Mouse (Mus musculus) midbrain, embryonic 15.5 days (tissue): Measurements from ENCODE around the gene Cacna1c. TPM values are rescaled to one million over a fixed set of nuclear protein-coding genes. Genes with fewer than 3 reads are reported as not detected.
A peak's percentile ranks its signal among the peaks of the same experiment; 100 is the strongest.

ENCODE experiments used
- ATAC-seq: fragments of 200-750 bp; cut with Nextera tagmentation; replicated peaks from 2 replicates; pipeline ENCODE4 v1.8.0; 2017; ENCODE audit warnings: moderate TSS enrichment
- H3K27ac ChIP-seq: fragments of 300-500 bp; sonication (generic); 2 replicates; pipeline ENCODE4 v1.5.1; 2015; ENCODE audit warnings: mild to moderate bottlenecking, inconsistent platforms
- H3K27me3 ChIP-seq: fragments of 300-500 bp; sonication (generic); replicated peaks from 2 replicates; pipeline ENCODE4 v1.6.1; 2015; ENCODE audit warnings: inconsistent platforms
- H3K36me3 ChIP-seq: fragments of 300-500 bp; sonication (generic); replicated peaks from 2 replicates; pipeline ENCODE4 v1.6.1; 2015; ENCODE audit warnings: inconsistent platforms
- H3K4me1 ChIP-seq: fragments of 300-500 bp; sonication (generic); 2 replicates; pipeline ENCODE4 v1.6.1; 2015; ENCODE audit warnings: inconsistent platforms
- H3K4me2 ChIP-seq: fragments of 300-500 bp; sonication (generic); 2 replicates; pipeline ENCODE4 v1.6.1; 2015; ENCODE audit warnings: inconsistent platforms, mild to moderate bottlenecking, moderate library complexity
- H3K4me3 ChIP-seq: fragments of 300-500 bp; sonication (generic); 2 replicates; pipeline ENCODE4 v1.5.1; 2015; ENCODE audit warnings: mild to moderate bottlenecking, inconsistent platforms
- H3K9ac ChIP-seq: fragments of 300-500 bp; sonication (generic); 2 replicates; pipeline ENCODE4 v1.6.1; 2015; ENCODE audit warnings: mild to moderate bottlenecking, inconsistent platforms
- H3K9me3 ChIP-seq: fragments of 300-500 bp; sonication (generic); 2 replicates; pipeline ENCODE4 v1.6.1; 2016; ENCODE audit warnings: inconsistent platforms
- WGBS: fragments of 180-500 bp; shearing (Covaris S2); methylation state at CpG from one replicate; pipeline ENCODE4 v1.1.7; 2015; ENCODE audit warnings: mixed read lengths; 5-methylcytosine and 5-hydroxymethylcytosine counted together
- polyA plus RNA-seq: library from polyadenylated mRNA; unstranded; fragments of >200 nt; fragmentation: Nextera tagmentation; extraction: Ambion mirVana; gene quantifications from 2 replicates; pipeline ENCODE4 v1.2.1, GENCODE M21; 2015

Cacna1c gene
- polyA plus RNA-seq, 1 experiment from 2014 or later, result 7.9 TPM

DNA sequence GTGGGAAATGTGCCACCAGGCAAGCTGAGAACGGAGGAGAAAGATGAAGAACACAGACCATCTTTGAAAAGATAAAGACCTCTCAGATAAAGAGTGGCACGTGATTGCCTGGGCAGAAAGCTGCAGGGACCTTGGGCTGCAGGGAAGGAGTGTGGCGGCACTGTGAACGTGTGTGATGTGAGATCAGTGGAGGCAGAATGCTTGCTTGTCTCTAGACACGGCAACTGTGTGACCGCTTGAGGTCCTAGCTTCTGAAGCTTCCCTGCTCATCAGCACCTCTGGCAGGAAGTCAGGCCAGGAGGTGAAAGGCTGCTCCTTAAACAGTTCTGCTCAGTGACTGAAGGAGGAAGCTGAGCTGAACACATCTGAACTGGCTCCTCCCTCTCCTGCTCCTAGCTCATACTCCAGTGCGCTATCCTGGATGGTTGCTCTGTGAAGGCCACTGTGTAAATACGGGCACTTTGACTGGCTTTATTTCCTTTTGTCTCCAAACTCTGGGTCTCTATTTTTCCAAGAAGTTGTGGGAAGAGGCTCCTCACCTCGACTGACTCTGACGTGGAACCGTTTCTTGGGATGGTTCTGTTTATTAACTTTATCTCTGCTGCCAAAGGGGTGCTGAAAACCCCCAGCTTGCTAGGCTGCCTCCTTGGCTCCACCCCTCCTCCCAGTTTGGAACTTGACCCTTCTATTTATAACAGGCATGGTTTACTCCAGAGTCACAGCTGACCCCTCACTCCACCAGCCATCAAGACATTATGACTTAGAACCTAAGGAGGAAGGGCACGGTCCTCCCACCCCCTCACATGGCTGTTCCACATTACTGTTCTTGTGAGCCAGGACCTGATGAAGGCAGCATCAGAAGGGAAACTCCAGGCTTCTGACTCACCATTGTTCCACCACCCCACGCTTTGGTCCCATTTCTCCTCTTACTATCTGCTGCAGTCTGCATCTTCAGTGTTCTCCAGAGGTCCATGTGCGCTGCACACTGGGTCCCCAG, 357.0 kb downstream of the Cacna1c start:
- H3K27ac ChIP-seq, result no peak overlapping the region
- H3K36me3 ChIP-seq, result no peaks in the 10 kb centered on the region
- H3K9ac ChIP-seq, result no peak overlapping the region
- ATAC-seq, result no peak
- 68% methylated on average over 14 of the region's 14 CpGs for WGBS
- no peak overlapping the region for H3K4me2 ChIP-seq
- peaks cover 18% of the 10 kb centered on the region for H3K4me1 ChIP-seq
- no peak overlapping the region for H3K4me3 ChIP-seq
- H3K27me3 ChIP-seq, result no peaks in the 10 kb centered on the region
- no peaks in the 10 kb centered on the region for H3K9me3 ChIP-seq

DNA sequence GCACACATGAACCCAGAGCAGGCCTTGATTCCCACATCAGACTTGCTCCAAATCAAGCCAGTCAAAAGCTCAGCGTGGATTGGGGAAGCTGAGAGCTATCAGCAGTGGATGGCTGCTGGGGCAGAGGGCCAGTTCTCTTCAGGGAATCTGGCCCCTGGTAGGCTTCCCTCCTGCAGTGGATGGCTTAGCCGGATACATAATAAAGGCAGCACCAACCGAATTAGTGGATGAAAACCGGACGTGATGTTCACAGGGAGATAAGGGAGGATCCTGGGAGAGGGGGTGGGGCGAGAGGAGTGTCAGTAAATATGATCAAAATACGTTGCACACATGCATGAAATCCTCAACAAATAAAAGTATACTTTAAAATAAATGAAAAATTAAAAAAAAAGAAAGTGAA, 359.5 kb downstream of the Cacna1c start:
- H3K9me3 ChIP-seq, result no peaks in the 10 kb centered on the region
- no peak overlapping the region for H3K4me2 ChIP-seq
- H3K27ac ChIP-seq, result 0 out of 2 replicates have a peak overlapping the region, but pooled peaks have one; percentile 33
- H3K27me3 ChIP-seq, result no peaks in the 10 kb centered on the region
- H3K4me3 ChIP-seq, result no peak overlapping the region
- H3K4me1 ChIP-seq, result peaks cover 13% of the 10 kb centered on the region
- no peak for ATAC-seq
- 12% methylated on average over 7 of the region's 7 CpGs for WGBS
- H3K9ac ChIP-seq, result no peak overlapping the region
- H3K36me3 ChIP-seq, result no peaks in the 10 kb centered on the region

DNA sequence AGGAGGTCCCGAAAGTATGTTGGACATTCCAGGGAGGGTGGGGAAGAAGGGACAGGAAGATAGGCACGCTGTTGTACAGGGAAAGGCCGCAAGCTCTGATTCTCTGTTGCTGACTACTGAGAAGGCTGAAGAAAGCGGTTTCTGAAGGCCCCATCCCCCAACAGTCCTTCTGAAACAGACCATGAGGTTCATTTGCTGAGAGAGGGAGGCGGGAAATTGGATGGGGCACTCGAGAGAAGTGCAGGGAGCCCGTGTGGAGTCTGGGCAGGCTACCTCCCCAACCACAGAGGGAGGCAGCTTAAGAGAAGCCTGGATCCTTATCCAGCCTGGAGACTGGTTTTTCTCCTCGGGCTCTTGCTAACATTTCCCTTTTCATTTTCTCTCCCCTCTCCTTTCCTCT, 362.2 kb downstream of the Cacna1c start:
- Histone ChIP-seq H3K27ac (no peak overlapping the region), H3K27me3 (no peaks in the 10 kb centered on the region), H3K4me3 (no peak overlapping the region), H3K9ac (no peak overlapping the region), H3K9me3 (no peaks in the 10 kb centered on the region), H3K4me2 (no peak overlapping the region), H3K4me1 (peaks cover 10% of the 10 kb centered on the region), H3K36me3 (no peaks in the 10 kb centered on the region)
- 57% methylated on average over 8 of the region's 8 CpGs for WGBS
- no peak for ATAC-seq

DNA sequence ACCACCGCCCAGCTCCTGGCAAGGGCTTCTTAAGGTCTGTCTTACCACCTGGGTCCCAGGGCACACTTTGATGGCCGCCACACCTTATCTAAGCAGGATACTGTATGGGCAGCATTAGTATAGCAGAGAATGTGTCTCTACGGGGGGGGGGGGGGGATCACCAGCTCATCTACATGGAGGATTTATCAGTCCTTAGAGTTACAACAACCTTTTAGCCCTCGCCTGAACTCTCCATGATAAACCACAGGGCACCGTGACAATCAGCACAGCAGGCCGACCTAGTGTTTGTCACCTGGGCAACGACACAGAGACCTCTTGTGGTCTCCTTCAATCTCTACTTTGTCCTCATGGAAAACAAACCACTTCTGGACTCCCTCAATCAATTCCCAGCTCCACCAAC, 363.2 kb downstream of the Cacna1c start:
- no peak overlapping the region for H3K4me2 ChIP-seq
- H3K4me3 ChIP-seq, result no peak overlapping the region
- no peak for ATAC-seq
- peaks cover 10% of the 10 kb centered on the region for H3K4me1 ChIP-seq
- H3K27me3 ChIP-seq, result no peaks in the 10 kb centered on the region
- no peaks in the 10 kb centered on the region for H3K36me3 ChIP-seq
- no peak overlapping the region for H3K9ac ChIP-seq
- 74% methylated on average over 7 of the region's 7 CpGs for WGBS
- no peak overlapping the region for H3K27ac ChIP-seq
- no peaks in the 10 kb centered on the region for H3K9me3 ChIP-seq

GRCm38 (mm10) chr6:118832616-118833015, 363.6 kb downstream of the Cacna1c start:
- H3K36me3 ChIP-seq, result no peaks in the 10 kb centered on the region
- no peak overlapping the region for H3K4me2 ChIP-seq
- H3K9ac ChIP-seq, result no peak overlapping the region
- 90% methylated on average over 2 of the region's 2 CpGs for WGBS
- H3K27ac ChIP-seq, result no peak overlapping the region
- peaks cover 13% of the 10 kb centered on the region for H3K4me1 ChIP-seq
- H3K9me3 ChIP-seq, result no peaks in the 10 kb centered on the region
- no peak overlapping the region for H3K4me3 ChIP-seq
- no peaks in the 10 kb centered on the region for H3K27me3 ChIP-seq
- ATAC-seq, result no peak

DNA sequence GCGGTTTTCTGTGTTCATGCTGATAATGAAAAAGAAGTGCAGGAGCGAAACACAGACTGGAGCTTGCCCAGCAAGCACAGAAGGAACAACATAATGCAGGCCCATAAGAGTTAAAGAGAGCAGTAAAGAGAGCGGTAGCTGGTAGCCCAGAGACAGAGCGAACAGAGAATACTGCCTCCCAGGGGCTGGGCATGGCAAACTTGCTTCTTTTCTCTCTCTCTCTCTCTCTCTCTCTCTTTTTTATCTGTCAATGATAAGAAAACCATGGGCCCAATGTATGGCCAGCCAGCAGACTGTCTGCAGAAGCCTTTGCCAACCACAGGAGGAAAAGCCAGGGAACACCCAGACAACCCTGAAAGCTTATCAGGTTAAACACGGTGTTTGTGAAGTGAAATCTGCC, 365.4 kb downstream of the Cacna1c start:
- Histone ChIP-seq H3K4me3 (no peak overlapping the region), H3K4me1 (peaks cover 7% of the 10 kb centered on the region), H3K9me3 (no peaks in the 10 kb centered on the region), H3K9ac (no peak overlapping the region), H3K4me2 (no peak overlapping the region), H3K36me3 (no peaks in the 10 kb centered on the region), H3K27me3 (no peaks in the 10 kb centered on the region), H3K27ac (no peak overlapping the region)
- no peak for ATAC-seq
- WGBS, result 80% methylated on average over 5 of the region's 5 CpGs

DNA sequence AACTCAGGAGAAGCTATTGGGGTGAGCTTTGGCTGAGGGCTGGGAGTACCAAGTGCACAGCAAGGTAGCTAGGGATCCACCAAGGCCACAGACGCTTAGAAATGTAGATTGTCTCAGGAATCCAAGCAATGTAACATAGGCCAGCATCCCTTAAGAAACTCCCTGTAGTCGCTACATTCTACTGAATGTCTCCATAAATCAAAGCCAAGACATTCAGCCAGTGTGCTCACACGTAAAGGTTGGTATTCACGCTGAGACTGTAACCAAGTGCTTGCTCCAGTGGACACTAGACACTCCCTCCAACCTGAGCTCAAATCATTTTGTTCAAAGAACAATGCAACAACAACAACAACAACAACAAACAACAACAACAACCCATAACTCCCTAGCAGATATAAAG, 368.0 kb downstream of the Cacna1c start:
- ATAC-seq, result no peak
- peak overlapping the region; percentile 43; the same call in 1 of the 2 replicates for H3K27ac ChIP-seq

GRCm38 (mm10) chr6:118827560-118827959, 368.7 kb downstream of the Cacna1c start:
- Histone ChIP-seq H3K9me3 (no peaks in the 10 kb centered on the region), H3K27me3 (no peaks in the 10 kb centered on the region), H3K4me1 (peaks cover 6% of the 10 kb centered on the region; the same call in 1 of the 2 replicates), H3K4me3 (no peak overlapping the region), H3K36me3 (no peaks in the 10 kb centered on the region), H3K27ac (peak overlapping the region; percentile 43), H3K9ac (no peak overlapping the region), H3K4me2 (no peak overlapping the region)
- 0 out of 2 replicates have a peak, but pooled peaks have one; percentile 19 for ATAC-seq
- 27% methylated on average over 8 of the region's 8 CpGs for WGBS

More for the DNA sequence above, 368.0 kb downstream of the Cacna1c start:
- no peak overlapping the region for H3K4me3 ChIP-seq
- 85% methylated on average over 4 of the region's 4 CpGs for WGBS
- H3K4me1 ChIP-seq, result peaks cover 6% of the 10 kb centered on the region; the same call in 1 of the 2 replicates
- no peaks in the 10 kb centered on the region for H3K27me3 ChIP-seq
- no peaks in the 10 kb centered on the region for H3K9me3 ChIP-seq
- H3K36me3 ChIP-seq, result no peaks in the 10 kb centered on the region
- H3K4me2 ChIP-seq, result no peak overlapping the region
- H3K9ac ChIP-seq, result no peak overlapping the region

DNA sequence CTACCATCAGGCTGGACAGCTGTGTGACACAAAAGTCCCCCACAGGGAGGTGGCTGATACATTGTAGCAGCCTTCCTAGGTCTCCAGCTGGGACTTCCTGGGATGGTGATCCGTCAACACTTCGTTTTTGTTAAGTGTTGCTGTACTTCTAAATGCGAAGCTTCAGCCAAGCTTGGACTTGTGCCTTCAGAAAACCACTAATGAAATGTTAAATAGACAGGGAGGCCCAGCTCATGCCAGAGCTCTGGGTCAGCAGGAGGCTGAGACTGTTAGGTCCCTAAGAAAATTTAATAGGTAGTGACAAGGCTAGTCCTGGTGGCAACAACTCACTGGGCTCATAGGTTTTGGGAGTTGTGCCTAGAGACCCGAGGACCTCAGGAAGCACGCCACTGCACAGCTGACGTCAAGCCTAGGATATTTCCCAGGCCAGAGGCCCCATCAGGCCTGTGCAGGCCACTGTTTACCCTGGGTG, 370.8 kb downstream of the Cacna1c start:
- ATAC-seq, result no peak
- no peak overlapping the region for H3K4me3 ChIP-seq
- H3K4me1 ChIP-seq, result peaks cover 6% of the 10 kb centered on the region; the same call in 1 of the 2 replicates
- no peaks in the 10 kb centered on the region for H3K27me3 ChIP-seq
- no peaks in the 10 kb centered on the region for H3K9me3 ChIP-seq
- H3K36me3 ChIP-seq, result no peaks in the 10 kb centered on the region
- no peak overlapping the region for H3K9ac ChIP-seq
- WGBS, result 69% methylated on average over 6 of the region's 6 CpGs
- no peak overlapping the region for H3K27ac ChIP-seq
- no peak overlapping the region for H3K4me2 ChIP-seq

DNA sequence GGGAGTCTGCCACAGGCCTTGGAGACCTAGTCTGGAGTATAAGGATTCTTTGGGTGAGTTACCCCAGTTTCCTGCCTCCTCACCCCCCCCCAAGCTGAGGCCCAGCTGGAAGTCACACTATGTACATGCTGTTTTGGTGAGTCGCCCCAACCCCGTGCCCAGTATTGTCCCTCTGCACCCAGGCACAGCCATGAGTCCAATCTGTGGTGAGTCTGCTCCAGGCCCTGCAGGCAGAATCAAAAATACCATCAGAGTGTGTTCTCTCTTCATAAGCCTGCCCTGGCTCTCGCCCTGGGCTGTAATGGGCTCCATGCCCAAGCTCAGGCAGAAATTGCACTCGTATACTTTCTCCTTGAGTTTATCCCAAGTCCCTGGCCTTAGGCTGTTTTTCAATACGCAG, 374.7 kb downstream of the Cacna1c start:
- WGBS, result 85% methylated on average over 5 of the region's 5 CpGs
- no peak overlapping the region for H3K27ac ChIP-seq
- no peak for ATAC-seq

DNA sequence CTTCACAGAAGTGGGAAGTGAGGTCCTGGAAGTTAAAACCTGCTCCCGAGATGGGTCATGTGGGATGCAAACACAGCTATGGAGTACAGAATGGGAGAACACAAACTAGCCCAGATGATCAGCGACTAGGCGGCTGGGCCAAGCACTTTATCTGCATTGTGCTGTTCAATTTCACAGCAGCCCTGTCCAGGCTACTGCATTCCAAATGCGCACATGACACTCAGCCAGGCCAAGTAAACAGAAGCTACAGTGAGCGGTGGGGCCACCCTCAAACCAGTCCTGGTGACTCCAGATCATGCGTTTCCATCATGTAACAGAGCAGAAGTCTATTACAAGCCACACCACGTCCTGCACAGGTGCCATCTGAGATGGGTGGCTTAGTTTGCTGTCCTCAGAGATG, 376.6 kb downstream of the Cacna1c start:
- Histone ChIP-seq H3K4me3 (no peak overlapping the region), H3K9ac (no peak overlapping the region), H3K4me1 (no peaks in the 10 kb centered on the region), H3K36me3 (no peaks in the 10 kb centered on the region), H3K9me3 (no peaks in the 10 kb centered on the region), H3K27ac (no peak overlapping the region), H3K4me2 (no peak overlapping the region), H3K27me3 (no peaks in the 10 kb centered on the region)
- ATAC-seq, result no peak
- 86% methylated on average over 7 of the region's 7 CpGs for WGBS

More for the DNA sequence above, 374.7 kb downstream of the Cacna1c start:
- H3K4me1 ChIP-seq, result 0 out of 2 replicates have a peak, but pooled peaks cover 2% of the 10 kb centered on the region
- H3K9me3 ChIP-seq, result no peaks in the 10 kb centered on the region
- H3K4me3 ChIP-seq, result no peak overlapping the region
- H3K27me3 ChIP-seq, result no peaks in the 10 kb centered on the region
- no peak overlapping the region for H3K4me2 ChIP-seq
- no peaks in the 10 kb centered on the region for H3K36me3 ChIP-seq
- H3K9ac ChIP-seq, result no peak overlapping the region

- no peaks in the 10 kb centered on the region for H3K4me1 ChIP-seq
- no peak overlapping the region for H3K4me2 ChIP-seq
- no peak; the same call in 1 of the 2 replicates for ATAC-seq
- no peak overlapping the region for H3K9ac ChIP-seq
- no peaks in the 10 kb centered on the region for H3K36me3 ChIP-seq
- no peak overlapping the region for H3K27ac ChIP-seq
- H3K4me3 ChIP-seq, result no peak overlapping the region
- no peaks in the 10 kb centered on the region for H3K9me3 ChIP-seq
- 72% methylated on average over 5 of the region's 5 CpGs for WGBS
- no peaks in the 10 kb centered on the region for H3K27me3 ChIP-seq
Measured at GRCm38 (mm10) chr6:118817928-118818503, 378.2 kb downstream of the Cacna1c start.
